Mouse (Mus musculus) gastrocnemius, postnatal 10 days (tissue): Measurements from ENCODE around the gene Irak2. TPM values are rescaled to one million over a fixed set of nuclear protein-coding genes. Genes with fewer than 3 reads are reported as not detected.
A peak's percentile ranks its signal among the peaks of the same experiment; 100 is the strongest.
"Not testable (repeated sequence)": the region's sequence is repeated elsewhere in the genome, so short reads cannot be mapped to it uniquely, and the experiment has no call there.

ENCODE experiments used
- DNase-seq: peaks from one replicate; pipeline ENCODE4 v3.0.0; 2021; ENCODE audit warnings: mixed read lengths
- total RNA-seq, 2 experiments: library from RNA; stranded (reverse); gene quantifications; 2 replicates each; pipeline ENCODE4 v1.2.3; 2021

The Irak2 gene
- total RNA-seq, 2 experiments from 2014 or later: 6.3 to 7.2 TPM

GRCm38 (mm10) chr6:113668287-113669154, 30.3 kb downstream of the Irak2 start:
- DNase-seq: no peak

- no peak for DNase-seq
Measured at GRCm38 (mm10) chr6:113669821-113670220, 31.6 kb downstream of the Irak2 start.

GRCm38 (mm10) chr6:113672029-113672428, 33.8 kb downstream of the Irak2 start:
- DNase-seq: not testable (repeated sequence)

GRCm38 (mm10) chr6:113672989-113673388, 34.7 kb downstream of the Irak2 start:
- no peak for DNase-seq

- no peak for DNase-seq
Measured at GRCm38 (mm10) chr6:113675234-113675633, 37.0 kb downstream of the Irak2 start.

- no peak for DNase-seq
Measured at GRCm38 (mm10) chr6:113675991-113676390, 37.7 kb downstream of the Irak2 start.

- no peak for DNase-seq
Measured at GRCm38 (mm10) chr6:113677070-113677734, 38.9 kb downstream of the Irak2 start.

GRCm38 (mm10) chr6:113678246-113679012, 40.2 kb downstream of the Irak2 start:
- no peak for DNase-seq

- no peak for DNase-seq
Measured at GRCm38 (mm10) chr6:113679993-113680566, 41.8 kb downstream of the Irak2 start.

- peak; percentile 89 for DNase-seq
Measured at GRCm38 (mm10) chr6:113681271-113681670, 43.0 kb downstream of the Irak2 start.

- no peak for DNase-seq
Measured at GRCm38 (mm10) chr6:113683081-113683825, 45.0 kb downstream of the Irak2 start.

GRCm38 (mm10) chr6:113686551-113687125, 48.4 kb downstream of the Irak2 start:
- DNase-seq: no peak

- DNase-seq: no peak
Measured at GRCm38 (mm10) chr6:113690008-113690399, 51.7 kb downstream of the Irak2 start.

- DNase-seq: peak; percentile 26
Measured at GRCm38 (mm10) chr6:113690400-113691083, 52.3 kb downstream of the Irak2 start.

- DNase-seq: no peak
Measured at GRCm38 (mm10) chr6:113691084-113691462, 52.8 kb downstream of the Irak2 start.

- no peak for DNase-seq
Measured at GRCm38 (mm10) chr6:113692661-113693133, 54.4 kb downstream of the Irak2 start.

- no peak for DNase-seq
Measured at GRCm38 (mm10) chr6:113693377-113693776, 55.1 kb downstream of the Irak2 start.

GRCm38 (mm10) chr6:113695203-113695602, 56.9 kb downstream of the Irak2 start:
- no peak for DNase-seq

GRCm38 (mm10) chr6:113695766-113696355, 57.6 kb downstream of the Irak2 start:
- no peak for DNase-seq
